Mouse (Mus musculus) forebrain, embryonic 15.5 days (tissue): Measurements from ENCODE around the gene Btbd9. TPM values are rescaled to one million over a fixed set of nuclear protein-coding genes. Genes with fewer than 3 reads are reported as not detected.

Experiments used
- ATAC-seq: fragments of 200-750 bp; cut with Nextera tagmentation; replicated peaks from 2 replicates; pipeline ENCODE4 v1.8.0; 2017; ENCODE audit warnings: mild to moderate bottlenecking, moderate TSS enrichment, moderate library complexity
- H3K27ac ChIP-seq: fragments of 300-500 bp; sonication (generic); replicated peaks from 2 replicates; pipeline ENCODE4 v1.5.1; 2015; ENCODE audit warnings: mild to moderate bottlenecking, inconsistent platforms
- H3K27me3 ChIP-seq: fragments of 300-500 bp; sonication (generic); 2 replicates; pipeline ENCODE4 v1.6.1; 2015; ENCODE audit warnings: inconsistent platforms
- H3K36me3 ChIP-seq: fragments of 300-500 bp; sonication (generic); 2 replicates; pipeline ENCODE4 v1.6.1; 2015; ENCODE audit warnings: mild to moderate bottlenecking, inconsistent platforms
- H3K4me1 ChIP-seq: fragments of 300-500 bp; sonication (generic); 2 replicates; pipeline ENCODE4 v1.6.1; 2015; ENCODE audit warnings: inconsistent platforms
- H3K4me2 ChIP-seq: fragments of 300-500 bp; sonication (generic); replicated peaks from 2 replicates; pipeline ENCODE4 v1.6.1; 2015; ENCODE audit warnings: mild to moderate bottlenecking, inconsistent platforms
- H3K4me3 ChIP-seq: fragments of 300-500 bp; sonication (generic); 2 replicates; pipeline ENCODE4 v1.5.1; 2015; ENCODE audit warnings: mild to moderate bottlenecking, inconsistent platforms
- H3K9ac ChIP-seq: fragments of 300-500 bp; sonication (generic); replicated peaks from 2 replicates; pipeline ENCODE4 v1.6.1; 2015; ENCODE audit warnings: mild to moderate bottlenecking, inconsistent platforms
- H3K9me3 ChIP-seq: fragments of 300-500 bp; sonication (generic); 2 replicates; pipeline ENCODE4 v1.6.1; 2016; ENCODE audit warnings: inconsistent platforms
- WGBS: fragments of 180-500 bp; shearing (Covaris S2); methylation state at CpG from one replicate; pipeline ENCODE4 v1.1.7; 2015; ENCODE audit warnings: mixed read lengths; 5-methylcytosine and 5-hydroxymethylcytosine counted together
- polyA plus RNA-seq: library from polyadenylated mRNA; unstranded; fragments of >200 nt; fragmentation: Nextera tagmentation; extraction: Ambion mirVana; gene quantifications from 2 replicates; pipeline ENCODE4 v1.2.1, GENCODE M21; 2015

The Btbd9 gene
- polyA plus RNA-seq, 1 experiment from 2014 or later, result 146 TPM

DNA sequence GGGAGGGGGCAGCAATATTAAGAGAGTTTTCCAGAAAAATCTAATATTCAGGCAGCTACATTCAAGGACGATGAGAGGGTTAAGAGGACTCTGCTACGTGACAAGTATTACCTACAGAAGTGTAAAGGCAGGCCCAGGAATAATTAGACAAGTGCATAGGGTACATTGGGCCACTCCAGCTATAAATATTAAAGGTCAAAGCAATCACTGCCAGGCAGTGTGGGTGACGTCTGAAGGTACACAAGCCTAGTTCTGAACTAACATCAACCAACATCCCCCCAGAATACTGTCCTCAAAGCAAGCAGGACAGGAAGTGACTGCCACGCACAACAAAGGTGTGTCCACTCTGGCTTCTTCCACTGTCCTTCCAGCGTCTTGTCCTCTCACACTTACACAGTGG, 77.5 kb downstream of the Btbd9 start:
- no peaks in the 10 kb centered on the region for H3K36me3 ChIP-seq
- no peak for ATAC-seq
- no peaks in the 10 kb centered on the region for H3K27me3 ChIP-seq
- H3K4me3 ChIP-seq, result no peak overlapping the region
- H3K4me1 ChIP-seq, result peaks cover 31% of the 10 kb centered on the region
- no peak overlapping the region for H3K9ac ChIP-seq
- H3K9me3 ChIP-seq, result no peaks in the 10 kb centered on the region
- peak overlapping the region; percentile 86; the same call in 1 of the 2 replicates for H3K27ac ChIP-seq
- no peak overlapping the region for H3K4me2 ChIP-seq
- WGBS, result 85% methylated on average over 5 of the region's 5 CpGs

GRCm38 (mm10) chr17:30498376-30498719, 77.9 kb downstream of the Btbd9 start:
- Histone ChIP-seq H3K9me3 (no peaks in the 10 kb centered on the region), H3K4me1 (peaks cover 31% of the 10 kb centered on the region), H3K36me3 (no peaks in the 10 kb centered on the region), H3K4me3 (no peak overlapping the region), H3K4me2 (no peak overlapping the region), H3K27ac (peak overlapping the region; percentile 86), H3K27me3 (no peaks in the 10 kb centered on the region), H3K9ac (no peak overlapping the region)
- 29% methylated on average over 6 of the region's 6 CpGs for WGBS
- no peak for ATAC-seq

DNA sequence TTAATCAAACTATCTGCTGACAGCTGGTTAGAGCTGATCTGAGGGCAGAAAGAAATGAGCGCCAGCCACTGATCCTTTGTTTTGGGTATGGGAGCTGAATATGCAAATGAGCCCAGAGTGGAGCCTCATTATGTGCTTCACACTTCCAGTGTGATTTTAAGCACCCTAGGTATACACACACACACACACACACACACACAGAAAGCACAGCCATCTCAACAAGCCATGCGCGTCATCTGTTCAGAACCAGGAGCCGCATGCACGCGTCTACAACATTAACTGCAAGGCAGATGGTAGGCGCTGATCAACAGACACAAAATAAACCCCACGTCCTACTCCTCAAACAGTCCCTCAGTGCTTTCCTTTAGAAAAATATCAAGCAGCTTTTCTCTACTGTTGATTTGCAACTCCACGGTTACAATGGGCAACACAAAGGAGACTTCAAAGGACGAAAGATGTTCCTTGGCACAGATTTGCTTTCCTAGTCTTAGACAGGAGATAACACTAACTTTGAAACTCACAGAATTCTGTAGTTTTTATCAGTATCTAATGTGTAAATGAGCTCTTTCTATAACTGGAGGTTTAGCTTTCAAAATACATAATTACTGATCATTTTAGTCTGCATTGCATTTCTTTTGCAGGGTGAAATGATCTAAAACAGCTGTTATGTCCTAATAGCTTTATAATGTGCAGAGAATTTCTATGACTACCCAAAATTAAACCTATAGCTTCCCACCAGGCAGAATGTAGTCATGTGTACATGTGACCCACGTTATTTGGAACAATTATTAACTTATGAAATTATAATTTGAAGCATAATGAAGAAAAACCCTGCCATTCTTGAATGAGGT, 78.5 kb downstream of the Btbd9 start:
- WGBS, result 10% methylated on average over 11 of the region's 11 CpGs
- H3K9me3 ChIP-seq, result no peaks in the 10 kb centered on the region
- no peaks in the 10 kb centered on the region for H3K36me3 ChIP-seq
- H3K4me3 ChIP-seq, result no peak overlapping the region
- ATAC-seq, result peak; percentile 92
- peaks cover 31% of the 10 kb centered on the region for H3K4me1 ChIP-seq
- no peaks in the 10 kb centered on the region for H3K27me3 ChIP-seq
- H3K27ac ChIP-seq, result peak overlapping the region; percentile 86
- H3K9ac ChIP-seq, result no peak overlapping the region
- 0 out of 2 replicates have a peak overlapping the region, but pooled peaks have one; percentile 4 for H3K4me2 ChIP-seq

- peaks cover 31% of the 10 kb centered on the region for H3K4me1 ChIP-seq
- no peak overlapping the region for H3K9ac ChIP-seq
- no peak overlapping the region for H3K4me2 ChIP-seq
- no peaks in the 10 kb centered on the region for H3K27me3 ChIP-seq
- 53% methylated on average over 2 of the region's 2 CpGs for WGBS
- H3K27ac ChIP-seq, result no peak overlapping the region
- H3K9me3 ChIP-seq, result no peaks in the 10 kb centered on the region
- no peak overlapping the region for H3K4me3 ChIP-seq
- no peak for ATAC-seq
- H3K36me3 ChIP-seq, result no peaks in the 10 kb centered on the region
Observed at GRCm38 (mm10) chr17:30495567-30495966, 80.7 kb downstream of the Btbd9 start.

GRCm38 (mm10) chr17:30495154-30495553, 81.1 kb downstream of the Btbd9 start:
- H3K27me3 ChIP-seq, result no peaks in the 10 kb centered on the region
- ATAC-seq, result no peak
- peaks cover 31% of the 10 kb centered on the region for H3K4me1 ChIP-seq
- H3K9me3 ChIP-seq, result no peaks in the 10 kb centered on the region
- H3K27ac ChIP-seq, result no peak overlapping the region
- no peaks in the 10 kb centered on the region for H3K36me3 ChIP-seq
- no peak overlapping the region for H3K4me3 ChIP-seq
- WGBS, result 80% methylated on average over 2 of the region's 2 CpGs
- no peak overlapping the region for H3K9ac ChIP-seq
- H3K4me2 ChIP-seq, result no peak overlapping the region

DNA sequence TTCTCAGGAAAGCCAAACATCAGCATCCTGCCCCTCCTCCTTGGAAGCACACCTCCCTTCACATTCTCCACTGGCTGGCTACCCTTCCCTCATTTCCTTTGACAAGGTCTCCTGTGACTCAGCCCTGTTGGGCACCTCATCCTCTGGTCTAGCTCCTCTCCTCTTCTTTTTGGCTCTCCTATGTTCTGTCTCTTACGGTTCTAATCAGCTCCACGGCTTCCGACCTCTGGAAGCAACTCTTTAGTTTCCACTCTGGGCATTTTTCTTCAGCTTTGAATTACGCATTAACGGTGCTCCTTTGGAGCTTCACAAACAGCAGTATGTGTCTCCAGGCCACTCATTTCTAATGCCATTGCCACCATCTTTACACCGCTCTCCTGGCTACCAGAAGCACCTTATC, 82.8 kb downstream of the Btbd9 start:
- Histone ChIP-seq H3K9me3 (no peaks in the 10 kb centered on the region), H3K9ac (no peak overlapping the region), H3K4me3 (no peak overlapping the region), H3K4me1 (peaks cover 34% of the 10 kb centered on the region), H3K27me3 (no peaks in the 10 kb centered on the region), H3K36me3 (no peaks in the 10 kb centered on the region), H3K4me2 (no peak overlapping the region), H3K27ac (no peak overlapping the region)
- ATAC-seq, result no peak
- 90% methylated on average over 6 of the region's 6 CpGs for WGBS

DNA sequence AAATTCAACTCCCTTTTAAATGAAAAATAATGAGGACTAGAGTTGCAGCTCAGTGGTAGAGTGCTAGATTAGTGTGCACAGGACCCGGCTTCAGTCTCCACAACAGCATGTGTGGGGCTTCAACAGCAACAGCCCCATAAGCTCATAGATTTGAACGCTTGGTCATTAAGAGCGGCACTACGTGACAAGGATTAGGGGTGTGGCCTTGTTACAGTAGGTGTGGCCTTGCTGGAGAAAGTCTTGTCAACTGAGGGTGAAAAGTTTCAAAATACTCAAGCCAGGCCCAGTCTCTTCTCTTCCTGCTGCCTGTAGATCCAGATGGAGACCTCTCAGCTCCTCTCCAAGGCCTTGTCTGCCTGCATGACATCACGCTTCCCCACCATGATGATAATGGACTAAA, 84.1 kb downstream of the Btbd9 start:
- Histone ChIP-seq H3K4me3 (no peak overlapping the region), H3K9me3 (no peaks in the 10 kb centered on the region), H3K27me3 (no peaks in the 10 kb centered on the region), H3K27ac (no peak overlapping the region), H3K4me2 (no peak overlapping the region), H3K4me1 (peaks cover 21% of the 10 kb centered on the region), H3K36me3 (no peaks in the 10 kb centered on the region), H3K9ac (no peak overlapping the region)
- 95% methylated on average over 5 of the region's 5 CpGs for WGBS
- no peak for ATAC-seq

- WGBS, result 97% methylated on average over 8 of the region's 8 CpGs
- H3K9me3 ChIP-seq, result no peaks in the 10 kb centered on the region
- H3K9ac ChIP-seq, result no peak overlapping the region
- H3K4me1 ChIP-seq, result peaks cover 17% of the 10 kb centered on the region
- H3K4me3 ChIP-seq, result no peak overlapping the region
- H3K36me3 ChIP-seq, result no peaks in the 10 kb centered on the region
- H3K4me2 ChIP-seq, result no peak overlapping the region
- ATAC-seq, result no peak
- H3K27me3 ChIP-seq, result no peaks in the 10 kb centered on the region
- H3K27ac ChIP-seq, result no peak overlapping the region
Observed at GRCm38 (mm10) chr17:30491601-30492000, 84.7 kb downstream of the Btbd9 start.

- no peak overlapping the region for H3K27ac ChIP-seq
- peaks cover 9% of the 10 kb centered on the region for H3K4me1 ChIP-seq
- H3K4me2 ChIP-seq, result no peak overlapping the region
- no peaks in the 10 kb centered on the region for H3K9me3 ChIP-seq
- H3K27me3 ChIP-seq, result no peaks in the 10 kb centered on the region
- H3K4me3 ChIP-seq, result no peak overlapping the region
- ATAC-seq, result no peak
- 82% methylated on average over 7 of the region's 7 CpGs for WGBS
- no peak overlapping the region for H3K9ac ChIP-seq
- H3K36me3 ChIP-seq, result no peaks in the 10 kb centered on the region
Observed at GRCm38 (mm10) chr17:30490601-30491000, 85.7 kb downstream of the Btbd9 start.

- 0 out of 2 replicates have a peak overlapping the region, but pooled peaks have one; percentile 31 for H3K27ac ChIP-seq
Observed at GRCm38 (mm10) chr17:30490086-30490485, 86.2 kb downstream of the Btbd9 start.

GRCm38 (mm10) chr17:30489629-30490028, 86.7 kb downstream of the Btbd9 start:
- WGBS, result 8% methylated on average over 7 of the region's 7 CpGs
- no peak overlapping the region for H3K4me3 ChIP-seq
- no peak overlapping the region for H3K9ac ChIP-seq
- no peaks in the 10 kb centered on the region for H3K9me3 ChIP-seq
- no peak for ATAC-seq
- no peak overlapping the region for H3K4me2 ChIP-seq
- no peaks in the 10 kb centered on the region for H3K36me3 ChIP-seq
- 0 out of 2 replicates have a peak overlapping the region, but pooled peaks have one; percentile 31 for H3K27ac ChIP-seq
- H3K4me1 ChIP-seq, result peaks cover 6% of the 10 kb centered on the region
- H3K27me3 ChIP-seq, result no peaks in the 10 kb centered on the region

More at GRCm38 (mm10) chr17:30490086-30490485, 86.2 kb downstream of the Btbd9 start:
- peaks cover 6% of the 10 kb centered on the region for H3K4me1 ChIP-seq
- 78% methylated on average over 5 of the region's 5 CpGs for WGBS
- H3K9me3 ChIP-seq, result no peaks in the 10 kb centered on the region
- no peak overlapping the region for H3K4me3 ChIP-seq
- H3K36me3 ChIP-seq, result no peaks in the 10 kb centered on the region
- no peak overlapping the region for H3K9ac ChIP-seq
- H3K27me3 ChIP-seq, result no peaks in the 10 kb centered on the region
- no peak overlapping the region for H3K4me2 ChIP-seq
- ATAC-seq, result no peak

DNA sequence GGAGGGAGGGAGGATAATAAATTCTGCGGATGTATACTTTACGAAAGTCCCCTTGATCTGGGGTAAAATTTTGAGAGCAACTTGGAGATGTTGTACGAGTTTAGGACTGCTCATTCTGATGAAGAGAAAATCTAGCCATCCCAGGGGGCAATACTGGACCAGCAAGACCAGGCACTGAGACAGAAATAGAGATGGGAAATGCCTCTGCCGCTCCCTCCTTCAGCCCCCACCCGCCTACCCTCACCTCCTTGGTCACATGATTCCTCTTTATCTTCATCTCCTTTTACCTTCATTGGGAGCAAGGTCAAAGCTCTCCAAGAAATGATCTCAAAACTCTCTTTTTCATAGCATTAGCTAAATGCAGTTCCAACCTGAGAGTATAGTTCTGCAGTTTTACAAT, 88.6 kb downstream of the Btbd9 start:
- 89% methylated on average over 5 of the region's 5 CpGs for WGBS
- no peak overlapping the region for H3K4me2 ChIP-seq
- no peak for ATAC-seq
- H3K9ac ChIP-seq, result no peak overlapping the region
- H3K36me3 ChIP-seq, result no peaks in the 10 kb centered on the region
- H3K4me1 ChIP-seq, result peaks cover 6% of the 10 kb centered on the region
- no peaks in the 10 kb centered on the region for H3K9me3 ChIP-seq
- no peak overlapping the region for H3K27ac ChIP-seq
- no peaks in the 10 kb centered on the region for H3K27me3 ChIP-seq
- H3K4me3 ChIP-seq, result no peak overlapping the region
